Comparison of ENCODE assay signal across 22 mouse cellular contexts in genomic region chr7:25614086-25614485, GRCm38 (mm10). TPM values are rescaled to one million over a fixed set of nuclear protein-coding genes. Genes with fewer than 3 reads are reported as not detected.
DNase-seq lines count a peak whose midpoint lies in the region; TF ChIP-seq lines count a peak whose summit lies in the region.
"Had no signal": no experiment of that assay in that cellular context is flagged by ENCODE, and none has a peak within 500 bp of the region (broad histone marks: within the 10 kb centered on the region; RNA-seq: fewer than 3 reads in every experiment).

No protein-coding gene starts in this region.

- peaks cover 1% of the 10 kb centered on the region; the same call in 1 of the 2 replicates for H3K4me1 ChIP-seq in heart, adult 2 months (ENCODE audit: control insufficient read depth, insufficient read depth, low read length)
- H3K4me1 ChIP-seq in kidney, adult 2 months (ENCODE audit: control insufficient read depth, insufficient read depth, low read length): peaks cover 10% of the 10 kb centered on the region; the same call in 1 of the 2 replicates
- H3K4me1 ChIP-seq: hindbrain, embryonic 13.5 days had no signal

- H3K27me3 ChIP-seq in heart, adult 2 months (ENCODE audit: control insufficient read depth, insufficient read depth, low read length): no peaks in the 10 kb centered on the region
- H3K27me3 ChIP-seq in kidney, adult 2 months (replicated peaks; ENCODE audit: control insufficient read depth, insufficient read depth, low read length): no peaks in the 10 kb centered on the region

- H3K36me3 ChIP-seq in heart, adult 2 months (ENCODE audit: control insufficient read depth, insufficient read depth, low read length): no peaks in the 10 kb centered on the region
- H3K36me3 ChIP-seq in kidney, adult 2 months (ENCODE audit: control insufficient read depth, insufficient read depth, low read length): no peaks in the 10 kb centered on the region
- H3K36me3 ChIP-seq: heart, embryonic 15.5 days; hindbrain, embryonic 13.5 days had no signal

- no peak for TF ChIP-seq EP300 in heart, adult 2 months (IDR thresholded peaks at IDR 0.05; ENCODE audit: insufficient read depth, low read depth, low read length)

- H3K79me2 ChIP-seq in heart, adult 2 months (replicated peaks; ENCODE audit: control insufficient read depth, insufficient read depth, low read length): no peaks in the 10 kb centered on the region

- DNase-seq in heart, adult 11 months: peak; percentile 78
- DNase-seq in heart, adult 2 months: no peak
- DNase-seq in kidney, adult 2 months: no peak
- no peak for DNase-seq in kidney, adult 8-10 months
- DNase-seq in ZHBTc4 (ENCODE audit: low read depth, low spot score): peak; percentile 28
- no peak for DNase-seq in urinary bladder, postnatal 10 days (ENCODE audit: low spot score)
- DNase-seq: adrenal gland, postnatal 14 days; cerebellum, adult 11-12 months; cerebellum, adult 9-11 months; cerebellum, postnatal 36 days; gastrocnemius, postnatal 14 days; heart, postnatal 14 days had no signal

- intact Hi-C loops in heart, adult 2 months (cut with DNase I): no loop called here

- no peak overlapping the region for H3K4me3 ChIP-seq in heart, adult 2 months
- H3K4me3 ChIP-seq in kidney, adult 2 months (ENCODE audit: insufficient read depth, low read depth, low read length): peak overlapping the region; percentile 4
- H3K4me3 ChIP-seq: heart, embryonic 15.5 days; hindbrain, embryonic 13.5 days had no signal

- no peak for TF ChIP-seq POLR2A in heart, adult 2 months (IDR thresholded peaks at IDR 0.05; ENCODE audit: insufficient read depth, low read depth, low read length)
- TF ChIP-seq POLR2A in kidney, adult 2 months (IDR thresholded peaks at IDR 0.05; ENCODE audit: low read depth, low read length): no peak

- no peak for TF ChIP-seq CTCF in heart, adult 2 months (IDR thresholded peaks at IDR 0.05)
- TF ChIP-seq CTCF in kidney, adult 2 months (conservative IDR thresholded peaks at IDR 0.05; ENCODE audit: insufficient read depth, insufficient read length, low read depth, low read length): no peak

- no peak overlapping the region for H3K9ac ChIP-seq in heart, adult 2 months (ENCODE audit: low read depth, low read length)
- H3K9ac ChIP-seq: heart, embryonic 15.5 days; hindbrain, embryonic 13.5 days had no signal

- no peak overlapping the region for H3K27ac ChIP-seq in heart, adult 2 months
- H3K27ac ChIP-seq in kidney, adult 2 months (ENCODE audit: insufficient read depth, low read depth, low read length): no peak overlapping the region
- H3K27ac ChIP-seq: heart, embryonic 15.5 days; hindbrain, embryonic 13.5 days; hindbrain, postnatal 0 days had no signal

- WGBS in heart, adult 2 months: 90% methylated on average over 5 of the region's 5 CpGs
- 92% methylated on average over 5 of the region's 5 CpGs for WGBS in kidney, adult 2 months

RNA-seq across cellular contexts. Expression of gene Erich4, which starts 1.6 kb away (rescaled TPM):
- under 1 TPM in 1 of 2 experiments, not detected in 1; 0.47 TPM for total RNA-seq in heart, adult 2 months (2021)
- not detected in 2 replicates for polyA plus RNA-seq in heart, adult 2 months (2012; rRNA removed)
- 31.4 and 49.7 TPM in 2 replicates for polyA plus RNA-seq in kidney, adult 2 months (2012; rRNA removed)
- total RNA-seq: adrenal gland, adult 18-20 months; adrenal gland, postnatal 14 days; CH12.LX; ES-E14; gastrocnemius, adult 18-20 months; gastrocnemius, postnatal 14 days; hematopoietic stem cell, adult 5-6 weeks; hindbrain, postnatal 0 days had no signal
- polyA plus RNA-seq: embryonic facial prominence, embryonic 14.5 days; heart, embryonic 11.5 days; heart, embryonic 15.5 days; hindbrain, embryonic 13.5 days; hindbrain, postnatal 0 days had no signal

RNA-seq across cellular contexts. Expression of gene Dmac2, which starts 5.1 kb away (rescaled TPM):
- total RNA-seq in heart, adult 2 months (2021): 10 to 100 TPM; 52.2 to 61.8 TPM
- polyA plus RNA-seq in heart, adult 2 months (2012; rRNA removed): 83.8 and 85.2 TPM in 2 replicates
- 114 and 134 TPM in 2 replicates for polyA plus RNA-seq in kidney, adult 2 months (2012; rRNA removed)

RNA-seq across cellular contexts. Expression of gene B3gnt8, which starts 12.4 kb away (rescaled TPM):
- 1 to 10 TPM; 2.3 to 3.8 TPM for total RNA-seq in heart, adult 2 months (2021)
- polyA plus RNA-seq in heart, adult 2 months (2012; rRNA removed): 4.7 and 6.4 TPM in 2 replicates
- polyA plus RNA-seq in kidney, adult 2 months (2012; rRNA removed): 9.6 and 10.6 TPM in 2 replicates

RNA-seq across cellular contexts. Expression of gene Bckdha, which starts 44.7 kb away (rescaled TPM):
- 100 to 1,000 TPM; 225 to 312 TPM for total RNA-seq in heart, adult 2 months (2021)
- 490 and 545 TPM in 2 replicates for polyA plus RNA-seq in heart, adult 2 months (2012; rRNA removed)
- polyA plus RNA-seq in kidney, adult 2 months (2012; rRNA removed): 675 and 763 TPM in 2 replicates

RNA-seq across cellular contexts. Expression of gene Exosc5, which starts 44.9 kb away (rescaled TPM):
- 10 to 100 TPM; 16.6 to 20.5 TPM for total RNA-seq in heart, adult 2 months (2021)
- 21.0 and 23.5 TPM in 2 replicates for polyA plus RNA-seq in heart, adult 2 months (2012; rRNA removed)
- 64.9 and 70.1 TPM in 2 replicates for polyA plus RNA-seq in kidney, adult 2 months (2012; rRNA removed)

Comparison
In these comparisons a context has a peak if more than half of its experiments do, and no peak if none do; other contexts are left out.
1. DNase-seq: peak in heart, adult 11 months (single experiment) and ZHBTc4 (single experiment); none in heart, adult 2 months (0 of 2), kidney, adult 2 months (single experiment), kidney, adult 8-10 months (0 of 2) and urinary bladder, postnatal 10 days (single experiment).
2. RNA of gene Erich4, which starts 1.6 kb away (polyA plus RNA-seq): 31.4 to 49.7 TPM in kidney, adult 2 months; not detected in heart, adult 2 months; every median in the first group is over 10 times any median in the second.